Mouse (Mus musculus): Measurements from ENCODE around the gene Akr1c21. TPM values are rescaled to one million over a fixed set of nuclear protein-coding genes. Genes with fewer than 3 reads are reported as not detected.
"Not testable (repeated sequence)": the region's sequence is repeated elsewhere in the genome, so short reads cannot be mapped to it uniquely, and the experiment has no call there.

Gene Akr1c21
- total RNA-seq (2021) = not detected
- long read RNA-seq, experiment 1 = 0 reads
- long read RNA-seq, experiment 2 = 0 reads

DNA sequence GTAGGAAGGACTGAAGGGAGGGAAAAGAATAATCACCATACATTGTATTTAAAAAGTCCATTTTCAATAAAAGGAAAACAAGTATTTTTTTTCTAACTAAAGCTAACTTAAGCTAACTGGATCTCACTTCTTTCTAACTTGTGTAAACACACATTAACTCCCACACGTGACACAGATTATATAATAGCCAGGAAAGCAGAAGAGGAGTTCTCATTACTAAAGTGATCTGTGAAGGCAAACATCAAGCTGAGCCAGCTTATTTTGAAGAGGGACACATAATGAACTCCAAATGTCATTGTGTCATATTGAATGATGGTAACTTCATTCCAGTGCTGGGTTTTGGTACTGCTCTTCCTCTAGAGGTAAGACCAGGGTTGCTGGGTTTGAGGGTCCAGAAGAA lies at the start of gene Akr1c21:
Akr1c21 (plus strand) TSS at position 205 of the 400 bp plus-strand sequence.
- intact Hi-C loops (cut with DNase I; ENCODE audit: low total_unique reads) = no loop called here
- no peak for DNase-seq

DNA sequence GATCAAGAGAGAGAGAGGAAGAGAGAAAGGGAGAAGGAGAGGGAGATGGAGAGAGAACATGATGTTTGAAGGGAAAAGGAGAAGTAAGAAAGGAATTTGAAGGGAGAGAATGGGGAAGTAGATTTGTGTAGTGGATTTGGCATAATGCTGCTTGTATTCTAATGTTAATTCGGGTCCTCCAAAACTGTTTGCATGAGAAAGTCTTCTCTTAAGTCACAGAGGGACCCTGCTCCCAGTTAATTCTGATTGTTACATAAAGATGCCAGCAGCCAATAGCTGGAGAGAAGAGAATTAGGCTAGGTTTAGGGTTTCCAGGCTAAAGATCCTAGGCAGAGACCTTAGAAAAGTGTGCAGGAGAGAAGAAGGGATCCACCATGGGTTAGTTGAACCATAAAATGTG lies 14.7 kb upstream of the Akr1c21 start:
- intact Hi-C loops (cut with DNase I; ENCODE audit: low total_unique reads) = no loop called here
- DNase-seq = no peak

- intact Hi-C loops (cut with DNase I; ENCODE audit: low total_unique reads) = no loop called here
- no peak for DNase-seq
Observed at GRCm38 (mm10) chr13:4560500-4560899, 13.4 kb upstream of the Akr1c21 start.

DNA sequence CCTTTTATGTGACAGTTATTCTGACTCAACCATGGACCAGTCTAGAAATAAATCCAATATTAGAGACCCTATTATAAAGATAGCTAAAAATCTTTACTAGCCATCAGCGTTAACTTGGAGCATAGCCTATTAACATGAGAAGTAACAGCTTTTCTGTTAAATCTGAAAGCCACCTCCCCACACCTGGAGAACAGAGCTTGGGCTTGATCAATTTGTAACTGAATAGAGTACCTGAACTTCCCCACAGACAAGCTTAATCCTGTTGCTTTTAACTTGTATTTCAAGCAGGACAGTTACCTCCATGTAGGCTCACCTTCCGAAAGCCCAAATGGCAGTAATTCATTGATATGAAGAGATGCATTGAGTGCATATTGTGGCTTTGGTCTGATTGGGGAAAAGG lies 7.9 kb upstream of the Akr1c21 start:
- no peak for DNase-seq
- intact Hi-C loops (cut with DNase I; ENCODE audit: low total_unique reads) = no loop called here

- DNase-seq = no peak
- intact Hi-C loops (cut with DNase I; ENCODE audit: low total_unique reads) = no loop called here
Observed at GRCm38 (mm10) chr13:4576921-4577320, 3.0 kb downstream of the Akr1c21 start.

DNA sequence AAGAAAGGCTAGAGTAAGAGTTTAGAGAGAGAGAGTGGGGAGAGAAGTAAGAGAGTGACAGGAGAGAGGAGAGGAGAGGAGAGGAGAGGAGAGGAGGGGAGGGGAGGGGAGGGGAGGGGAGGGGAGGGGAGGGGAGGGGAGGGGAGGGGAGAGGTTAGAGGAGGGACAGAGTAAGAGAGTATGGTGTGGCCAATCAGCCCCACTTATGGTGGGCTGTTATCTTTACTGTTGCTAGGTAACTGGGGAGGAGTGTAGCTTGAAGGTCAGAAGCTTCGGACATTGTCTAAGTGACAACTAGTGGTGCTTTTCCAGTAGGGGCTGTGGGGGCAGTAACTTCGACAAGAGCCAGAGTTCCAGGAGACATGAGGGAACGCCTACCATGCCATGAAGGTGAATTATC lies 29.6 kb downstream of the Akr1c21 start:
- intact Hi-C loops (cut with DNase I; ENCODE audit: low total_unique reads); DNase-seq: not testable (repeated sequence)

GRCm38 (mm10) chr13:4606821-4607220 lies 32.9 kb downstream of the Akr1c21 start:
- intact Hi-C loops (cut with DNase I; ENCODE audit: low total_unique reads) = no loop called here

DNA sequence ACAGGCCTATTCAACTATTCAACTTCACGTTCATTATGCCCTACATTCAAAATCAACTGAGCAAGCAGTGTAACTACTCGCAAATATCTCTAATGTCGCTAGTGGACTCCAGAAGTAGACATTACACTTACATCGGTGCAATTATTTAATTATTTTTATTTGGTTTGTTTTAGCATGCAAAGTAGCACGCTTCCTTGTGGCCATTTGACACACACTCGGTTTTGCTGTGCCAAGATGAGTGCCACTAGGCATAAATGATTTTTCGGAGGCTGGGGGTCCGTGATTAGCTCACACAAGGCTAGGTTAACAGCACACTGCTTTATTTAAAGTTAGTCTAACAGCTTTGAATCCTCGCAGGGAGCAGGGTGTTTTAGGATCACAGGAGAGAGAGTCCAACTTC lies 34.7 kb downstream of the Akr1c21 start:
- no peak for DNase-seq
- intact Hi-C loops (cut with DNase I; ENCODE audit: low total_unique reads) = no loop called here

More at GRCm38 (mm10) chr13:4606821-4607220, 32.9 kb downstream of the Akr1c21 start:
- DNase-seq = no peak

- intact Hi-C loops (cut with DNase I; ENCODE audit: low total_unique reads) = no loop called here
- DNase-seq = peak; percentile 84
Observed at GRCm38 (mm10) chr13:4608961-4609409, 35.1 kb downstream of the Akr1c21 start, which contains the start of gene Akr1e1. TSS of gene Akr1e1 (minus strand) at chr13:4609174.

DNA sequence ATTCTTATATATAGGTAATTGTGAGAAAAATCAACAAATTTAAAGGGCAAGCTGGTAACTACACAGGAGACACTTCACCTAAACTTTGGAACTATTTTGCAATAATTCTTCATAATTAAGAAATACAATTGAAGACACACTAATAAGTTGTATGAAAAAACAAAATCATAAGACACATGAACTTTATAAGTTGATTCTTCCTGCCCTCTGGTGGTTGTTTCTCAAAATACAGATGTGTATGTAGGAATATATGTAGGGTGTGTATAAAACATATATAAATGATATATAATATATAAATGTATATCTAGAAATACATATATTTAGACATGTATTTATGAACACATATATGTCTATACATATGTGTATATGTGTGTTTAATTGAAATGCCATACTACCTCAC lies 37.0 kb downstream of the Akr1c21 start:
- no peak for DNase-seq
- intact Hi-C loops (cut with DNase I; ENCODE audit: low total_unique reads) = no loop called here

Other genes with a start within 250 kb of the Akr1c21 start
- gene Akr1c6, start 139.8 kb upstream of the Akr1c21 start, total RNA-seq (2021) = not detected
- not detected for gene Akr1c20, start 50.7 kb upstream of the Akr1c21 start, total RNA-seq (2021)
- 10 to 100 TPM; 10.6 to 12.1 TPM for gene Akr1e1, start 35.1 kb downstream of the Akr1c21 start, total RNA-seq (2021)

Data from gastrocnemius, postnatal 14 days (tissue).